Mouse (Mus musculus) left cerebral cortex, adult 9 months (tissue): ENCODE measurements at regions not wholly inside any gene's neighbourhood (a gene's known extent, or its start where the extent isn't known, plus 50 kb on each side); places are given as distances from the start of the nearest gene placed in this dataset.
"Not testable (repeated sequence)": the region's sequence is repeated elsewhere in the genome, so short reads cannot be mapped to it uniquely, and the experiment has no call there.

Experiments used
- DNase-seq, 2 experiments: peaks; one replicate each; pipeline ENCODE4 v3.0.0; 2022; ENCODE audit warnings: low spot score in 2 of 2

- DNase-seq, result peak in 1 of 2 experiments; percentile 2
These were observed 203.5 kb upstream of the Tsc22d2 start for GRCm38 (mm10) chr3:58211016-58211415.

DNA sequence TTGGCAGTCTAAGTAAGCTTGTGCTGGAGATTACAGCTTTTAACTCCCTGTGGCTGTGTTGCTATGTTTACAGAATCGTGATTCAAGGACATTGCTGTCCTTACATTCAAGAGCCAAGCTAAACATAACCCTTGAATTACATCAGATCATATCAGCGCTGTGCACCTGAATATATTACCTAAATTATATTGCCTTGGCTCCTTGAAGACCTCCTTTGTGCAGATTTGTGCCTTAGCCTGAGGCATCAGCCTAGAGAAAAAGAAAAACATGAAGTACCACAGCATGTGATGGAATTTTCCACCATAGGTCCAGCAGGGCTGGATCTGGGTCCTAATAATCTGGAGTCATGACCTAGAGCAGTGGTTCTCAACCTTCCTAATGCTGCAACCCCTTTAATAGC, 189.8 kb upstream of the Tsc22d2 start:
- DNase-seq, result no peak

- DNase-seq, result no peak
These were observed 187.8 kb upstream of the Tsc22d2 start for GRCm38 (mm10) chr3:58226447-58227321.

GRCm38 (mm10) chr3:58227322-58227627, 187.2 kb upstream of the Tsc22d2 start:
- DNase-seq, result no peak

DNA sequence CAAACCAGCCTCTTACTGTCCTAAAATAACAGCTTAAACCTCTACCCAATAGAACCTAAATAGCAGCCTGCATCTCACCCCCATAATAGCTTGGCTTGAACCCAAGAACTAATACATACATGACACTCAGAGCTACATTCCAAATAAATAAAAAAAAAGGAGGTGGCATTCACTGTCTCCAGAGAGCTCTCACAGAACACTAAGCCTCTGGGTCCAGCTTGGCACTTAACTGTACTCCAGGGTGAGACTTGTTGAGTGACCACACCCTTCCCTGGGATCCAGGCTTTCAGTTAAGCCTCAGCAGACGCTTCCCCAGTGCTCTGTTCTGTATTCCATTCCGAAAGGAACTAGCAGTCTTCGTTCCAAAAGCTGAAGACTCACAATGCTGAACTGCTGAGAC, 186.3 kb upstream of the Tsc22d2 start:
- no peak for DNase-seq

DNA sequence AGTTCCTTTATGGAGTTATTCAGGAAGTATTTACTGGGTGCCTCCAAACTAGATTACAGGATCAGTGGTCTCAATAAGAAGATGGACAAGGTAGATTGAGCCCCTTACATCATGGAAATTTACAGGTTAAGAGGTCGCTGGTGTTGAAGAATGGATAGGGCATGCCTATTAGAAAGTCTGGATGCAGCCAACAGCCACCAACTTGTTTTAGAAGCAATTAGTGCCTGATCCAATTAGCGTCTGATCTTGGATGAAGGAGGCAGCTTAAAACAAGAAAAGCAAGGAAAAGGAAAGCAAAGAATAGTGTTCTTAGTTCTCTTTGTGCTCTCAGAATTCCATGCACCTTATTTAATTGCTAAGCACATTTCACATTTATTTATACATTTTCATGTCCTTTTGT, 182.8 kb upstream of the Tsc22d2 start:
- DNase-seq, result no peak

- DNase-seq, result no peak
These were observed 181.2 kb upstream of the Tsc22d2 start for GRCm38 (mm10) chr3:58233296-58233695.

GRCm38 (mm10) chr3:58234846-58235630, 179.5 kb upstream of the Tsc22d2 start:
- no peak for DNase-seq

DNA sequence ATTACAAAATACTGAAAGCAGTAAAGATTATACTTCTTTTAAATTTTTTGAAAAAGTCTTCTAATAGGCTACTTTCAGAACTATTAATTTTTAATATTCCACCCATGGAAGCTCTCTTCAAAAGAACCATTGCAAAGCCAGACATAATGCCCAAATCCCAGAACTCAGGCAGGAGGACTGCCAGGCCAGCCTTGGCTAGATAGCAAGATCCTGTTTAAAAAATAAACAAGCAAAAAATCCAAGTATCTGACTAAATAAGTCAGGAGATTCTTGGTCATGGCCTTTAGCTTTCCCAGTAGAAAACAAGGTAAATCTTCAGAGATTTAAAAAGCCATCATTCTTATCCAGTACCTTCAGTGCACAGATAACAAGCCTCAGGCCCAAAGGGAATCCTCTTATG, 176.4 kb upstream of the Tsc22d2 start:
- DNase-seq, result no peak

DNA sequence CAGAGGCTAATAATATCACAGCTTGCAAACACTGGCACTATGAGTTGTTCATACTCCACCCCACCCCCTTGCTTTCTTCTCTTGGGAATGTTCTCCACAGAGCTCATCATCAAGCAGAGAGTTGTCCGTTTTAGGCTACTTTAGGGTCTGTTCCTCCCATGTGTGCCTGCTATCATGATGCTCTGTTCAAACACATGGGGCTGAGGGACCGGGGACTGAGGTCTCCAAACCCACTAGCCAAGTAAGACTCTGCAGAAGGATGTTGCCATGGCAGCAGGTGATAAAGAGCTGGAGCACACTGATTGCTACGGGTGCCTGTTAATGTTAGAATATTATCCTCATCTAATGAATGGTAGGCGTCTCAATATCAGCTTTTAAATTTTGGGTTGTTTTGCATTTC, 173.7 kb upstream of the Tsc22d2 start:
- DNase-seq, result no peak

DNA sequence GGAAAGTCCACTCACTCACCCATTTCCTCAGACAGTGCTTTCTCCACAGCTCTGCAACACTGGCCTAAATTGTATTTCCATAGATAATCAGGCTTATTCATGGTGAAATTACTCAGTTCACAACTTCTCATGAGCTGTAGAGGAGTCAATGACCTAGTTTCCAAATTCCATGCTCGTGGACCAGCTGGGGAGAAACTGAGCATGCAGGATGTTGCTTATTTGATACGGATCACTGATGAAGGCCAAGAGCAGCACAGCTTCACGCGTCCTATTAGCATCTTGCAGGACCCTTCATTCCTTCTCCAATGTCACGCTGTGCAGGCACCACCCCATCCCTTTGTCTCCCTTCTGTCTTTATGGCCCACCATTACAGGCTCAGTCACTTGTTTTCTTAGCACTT, 169.2 kb upstream of the Tsc22d2 start:
- DNase-seq, result no peak

DNA sequence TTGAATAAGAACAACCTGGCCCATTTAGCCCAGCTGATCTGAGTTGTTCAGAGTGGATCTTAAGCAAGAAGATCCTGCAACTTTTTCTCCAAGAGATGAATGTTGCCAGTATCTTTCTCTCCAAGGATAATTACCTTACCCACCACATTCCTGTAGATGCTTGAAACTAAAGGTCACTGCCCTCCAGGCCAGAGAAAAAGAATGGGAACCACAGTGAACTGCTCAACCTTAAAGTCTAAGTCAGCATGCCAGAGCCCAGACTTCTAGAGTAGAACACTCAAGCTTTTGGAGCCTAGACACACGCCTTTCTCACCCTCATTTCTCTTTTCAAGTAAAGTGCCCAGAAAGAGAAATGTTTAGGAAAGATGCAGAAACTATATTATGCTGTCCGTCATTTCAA, 166.5 kb upstream of the Tsc22d2 start:
- no peak for DNase-seq

GRCm38 (mm10) chr3:58253942-58254341, 160.6 kb upstream of the Tsc22d2 start:
- peak; percentile 32 to 71 for DNase-seq

GRCm38 (mm10) chr3:58267606-58268325, 146.7 kb upstream of the Tsc22d2 start:
- no peak for DNase-seq

DNA sequence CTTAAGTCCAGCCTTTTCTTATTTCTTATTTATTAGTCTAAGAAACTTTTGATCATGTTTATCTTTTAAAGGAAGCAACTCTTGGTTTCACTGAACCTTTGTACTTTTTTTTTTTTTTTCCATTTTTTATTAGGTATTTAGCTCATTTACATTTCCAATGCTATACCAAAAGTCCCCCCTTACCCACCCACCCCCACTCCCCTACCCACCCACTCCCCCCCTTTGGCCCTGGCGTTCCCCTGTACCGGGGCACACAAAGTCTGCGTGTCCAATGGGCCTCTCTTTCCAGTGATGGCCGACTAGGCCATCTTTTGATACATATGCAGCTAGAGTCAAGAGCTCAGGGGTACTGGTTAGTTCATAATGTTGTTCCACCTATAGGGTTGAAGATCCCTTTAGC, 143.1 kb upstream of the Tsc22d2 start:
- not testable (repeated sequence) for DNase-seq

GRCm38 (mm10) chr3:58281291-58281690, 133.2 kb upstream of the Tsc22d2 start:
- no peak for DNase-seq

- DNase-seq, result not testable (repeated sequence)
These were observed 130.1 kb upstream of the Tsc22d2 start for GRCm38 (mm10) chr3:58284371-58284770.

GRCm38 (mm10) chr3:58295810-58296209, 118.7 kb upstream of the Tsc22d2 start:
- DNase-seq, result no peak

DNA sequence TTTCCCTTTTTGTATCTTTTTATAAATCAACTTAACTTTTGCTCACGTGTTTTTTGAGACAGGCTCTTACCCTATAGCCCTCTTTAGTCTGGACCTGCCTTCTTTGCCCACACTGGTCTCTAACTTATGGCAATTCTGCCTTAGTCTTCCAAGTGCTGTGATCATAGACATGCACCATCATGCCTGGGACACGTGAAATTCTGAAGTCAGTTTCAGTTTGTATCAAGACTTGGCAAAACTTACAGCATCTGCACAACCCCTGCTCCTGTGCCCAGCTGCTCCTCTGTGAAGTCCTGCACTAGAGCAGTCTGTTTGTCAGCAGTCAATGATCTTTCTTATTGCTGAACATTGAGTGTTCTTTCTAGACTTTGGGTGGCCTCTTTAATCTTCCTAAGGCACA, 114.3 kb upstream of the Tsc22d2 start:
- DNase-seq, result no peak

- DNase-seq, result no peak
These were observed 113.6 kb upstream of the Tsc22d2 start for GRCm38 (mm10) chr3:58300801-58301485.

DNA sequence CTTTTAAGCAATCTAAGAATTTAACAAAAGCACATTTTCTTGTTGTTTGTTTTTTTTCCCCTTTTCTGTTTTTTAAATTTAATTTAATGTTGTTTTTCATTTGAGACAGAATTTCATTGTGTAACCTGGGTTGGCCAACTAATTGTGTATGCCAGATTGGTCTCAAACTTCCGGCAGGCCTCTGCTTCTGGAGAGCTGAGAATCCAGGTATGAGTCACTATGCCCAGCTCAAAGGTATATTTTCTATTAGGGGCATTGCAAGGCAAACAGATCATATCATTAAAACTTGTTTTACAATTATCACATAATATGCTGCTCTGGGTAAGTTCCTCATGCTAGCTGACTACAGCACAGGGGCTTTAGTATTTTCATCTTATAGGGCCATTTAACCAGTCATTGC, 112.2 kb upstream of the Tsc22d2 start:
- no peak for DNase-seq

- DNase-seq, result no peak
These were observed 110.8 kb upstream of the Tsc22d2 start for GRCm38 (mm10) chr3:58303746-58304145.
